Mouse (Mus musculus) midbrain, embryonic 12.5 days (tissue): ENCODE data around the gene Tmeff1. TPM values are rescaled to one million over a fixed set of nuclear protein-coding genes. Genes with fewer than 3 reads are reported as not detected.

Experiments
- ATAC-seq: fragments of 200-750 bp; cut with Nextera tagmentation; 2 replicates; pipeline ENCODE4 v1.8.0; 2017; ENCODE audit warnings: low read depth, moderate TSS enrichment, moderate library complexity; ENCODE audit not compliant: low FRiP score
- H3K27ac ChIP-seq: fragments of 300-500 bp; sonication (generic); replicated peaks from 2 replicates; pipeline ENCODE4 v1.5.1; 2016; ENCODE audit warnings: mild to moderate bottlenecking
- H3K27me3 ChIP-seq: fragments of 300-500 bp; sonication (generic); 2 replicates; pipeline ENCODE4 v1.6.1; 2016; ENCODE audit warnings: mild to moderate bottlenecking
- H3K36me3 ChIP-seq: fragments of 300-500 bp; sonication (generic); 2 replicates; pipeline ENCODE4 v1.6.1; 2016
- H3K4me1 ChIP-seq: fragments of 300-500 bp; sonication (generic); 2 replicates; pipeline ENCODE4 v1.6.1; 2016
- H3K4me2 ChIP-seq: fragments of 300-500 bp; sonication (generic); replicated peaks from 2 replicates; pipeline ENCODE4 v1.6.1; 2016; ENCODE audit warnings: mild to moderate bottlenecking, moderate library complexity
- H3K4me3 ChIP-seq: fragments of 300-500 bp; sonication (generic); 2 replicates; pipeline ENCODE4 v1.5.1; 2016; ENCODE audit warnings: mild to moderate bottlenecking
- H3K9ac ChIP-seq: fragments of 300-500 bp; sonication (generic); replicated peaks from 2 replicates; pipeline ENCODE4 v1.6.1; 2016; ENCODE audit warnings: mild to moderate bottlenecking, moderate library complexity
- H3K9me3 ChIP-seq: fragments of 300-500 bp; sonication (generic); 2 replicates; pipeline ENCODE4 v1.6.1; 2016; ENCODE audit warnings: mild to moderate bottlenecking
- WGBS: fragments of 180-500 bp; shearing (Covaris S2); methylation state at CpG from one replicate; pipeline ENCODE4 v1.1.7; 2016; 5-methylcytosine and 5-hydroxymethylcytosine counted together
- polyA plus RNA-seq: library from polyadenylated mRNA; unstranded; fragments of >200 nt; fragmentation: Nextera tagmentation; extraction: Ambion mirVana; gene quantifications from 2 replicates; pipeline ENCODE4 v1.2.1, GENCODE M21; 2016

Tmeff1 gene
- polyA plus RNA-seq, 1 experiment from 2014 or later, result 268 TPM

DNA sequence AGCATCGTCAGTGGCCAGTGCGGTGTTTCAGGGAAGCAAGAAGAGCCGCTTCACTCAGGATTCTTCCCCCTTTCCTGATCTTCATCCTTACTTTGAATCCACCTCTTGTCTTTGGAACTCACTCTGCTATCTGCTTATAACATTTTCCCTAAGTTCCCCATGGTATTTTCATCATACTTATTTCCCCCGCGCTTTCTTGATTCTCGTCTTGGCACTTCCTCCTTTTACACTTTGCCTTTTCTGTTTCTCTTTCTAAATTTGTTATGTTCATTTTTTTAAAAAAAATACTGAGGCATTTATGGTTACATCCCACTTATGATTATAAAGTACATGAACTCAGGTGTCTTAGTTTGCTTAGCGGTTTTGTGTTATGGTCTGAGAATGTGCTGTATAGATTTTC, 7.9 kb downstream of the Tmeff1 start:
- ATAC-seq, result no peak
- WGBS, result 93% methylated on average over 7 of the region's 7 CpGs
- no peak overlapping the region for H3K4me3 ChIP-seq
- no peak overlapping the region for H3K27ac ChIP-seq
- H3K9ac ChIP-seq, result no peak overlapping the region
- H3K4me2 ChIP-seq, result no peak overlapping the region
- H3K27me3 ChIP-seq, result no peaks in the 10 kb centered on the region
- H3K36me3 ChIP-seq, result peaks cover 8% of the 10 kb centered on the region
- peaks cover 11% of the 10 kb centered on the region for H3K4me1 ChIP-seq
- H3K9me3 ChIP-seq, result no peaks in the 10 kb centered on the region

DNA sequence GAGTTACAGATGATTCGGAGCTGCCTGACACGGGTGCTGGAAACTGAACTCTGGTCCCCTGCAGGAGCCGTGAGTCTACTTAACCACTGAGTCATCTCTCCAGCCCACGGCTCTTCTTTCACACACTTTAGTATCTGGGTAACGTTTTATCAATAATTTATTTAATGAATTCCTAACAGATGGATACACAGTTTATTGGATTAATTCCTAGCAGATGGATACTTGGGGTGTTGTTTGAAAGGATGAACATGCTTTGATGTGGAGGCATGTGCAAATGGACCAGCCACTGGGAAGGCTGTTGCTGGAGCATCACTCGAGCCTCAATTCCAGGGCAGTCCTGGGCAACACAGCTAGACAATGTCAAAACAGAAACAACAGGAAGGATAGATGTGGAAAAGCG, 11.1 kb downstream of the Tmeff1 start:
- Histone ChIP-seq H3K36me3 (peaks cover 3% of the 10 kb centered on the region), H3K4me2 (no peak overlapping the region), H3K9ac (no peak overlapping the region), H3K9me3 (no peaks in the 10 kb centered on the region), H3K4me1 (peaks cover 4% of the 10 kb centered on the region; the same call in 1 of the 2 replicates), H3K27me3 (no peaks in the 10 kb centered on the region), H3K27ac (no peak overlapping the region), H3K4me3 (no peak overlapping the region)
- ATAC-seq, result no peak
- 92% methylated on average over 7 of the region's 7 CpGs for WGBS

DNA sequence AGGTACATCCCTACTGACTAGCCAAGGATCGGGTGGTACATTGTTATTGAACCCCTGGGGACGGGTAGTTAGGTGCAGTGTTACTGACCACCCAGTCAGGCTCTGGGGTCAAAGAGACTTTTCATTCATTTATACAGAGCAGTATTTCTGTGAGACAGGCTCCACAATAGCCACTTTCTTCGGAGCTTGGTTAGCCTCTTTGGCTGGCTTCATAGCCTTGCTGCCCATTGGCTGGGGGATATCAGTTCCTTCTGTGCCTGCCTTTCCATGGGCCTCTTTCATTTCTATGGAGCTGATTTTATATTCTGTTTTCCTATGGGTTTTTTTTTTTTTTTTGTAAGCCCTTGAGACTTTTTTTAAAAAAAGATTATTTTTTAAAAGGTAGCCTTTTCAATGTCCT, 20.7 kb downstream of the Tmeff1 start:
- Histone ChIP-seq H3K27me3 (no peaks in the 10 kb centered on the region), H3K4me1 (peaks cover 6% of the 10 kb centered on the region; the same call in 1 of the 2 replicates), H3K9me3 (no peaks in the 10 kb centered on the region), H3K9ac (no peak overlapping the region), H3K36me3 (peaks cover 35% of the 10 kb centered on the region), H3K27ac (no peak overlapping the region), H3K4me2 (no peak overlapping the region), H3K4me3 (no peak overlapping the region)
- 59% methylated on average over 3 of the region's 3 CpGs for WGBS
- no peak for ATAC-seq

DNA sequence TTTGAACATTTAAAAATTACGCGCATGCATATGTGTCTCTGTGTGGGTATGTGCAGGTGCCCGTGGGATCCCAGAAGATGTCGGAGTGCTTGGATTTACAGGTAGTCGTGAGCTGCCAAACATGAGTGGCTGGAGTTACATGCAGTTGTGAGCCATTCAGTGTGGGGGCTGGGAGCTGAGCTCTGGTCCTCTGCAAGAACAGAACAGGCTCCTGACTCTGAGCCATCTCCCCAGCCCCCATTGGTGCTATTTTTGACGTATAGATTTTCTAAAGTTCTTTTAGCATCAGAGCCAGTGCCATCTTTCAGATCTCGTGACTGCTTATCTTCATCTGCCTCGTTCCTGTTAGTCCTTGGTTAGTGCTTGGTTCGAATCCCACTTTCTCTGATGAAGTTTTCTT, 24.5 kb downstream of the Tmeff1 start:
- Histone ChIP-seq H3K36me3 (peaks cover 43% of the 10 kb centered on the region), H3K4me1 (peaks cover 6% of the 10 kb centered on the region; the same call in 1 of the 2 replicates), H3K4me3 (no peak overlapping the region), H3K27me3 (no peaks in the 10 kb centered on the region), H3K27ac (no peak overlapping the region), H3K4me2 (no peak overlapping the region), H3K9me3 (no peaks in the 10 kb centered on the region), H3K9ac (no peak overlapping the region)
- WGBS, result 93% methylated on average over 9 of the region's 9 CpGs
- ATAC-seq, result no peak

DNA sequence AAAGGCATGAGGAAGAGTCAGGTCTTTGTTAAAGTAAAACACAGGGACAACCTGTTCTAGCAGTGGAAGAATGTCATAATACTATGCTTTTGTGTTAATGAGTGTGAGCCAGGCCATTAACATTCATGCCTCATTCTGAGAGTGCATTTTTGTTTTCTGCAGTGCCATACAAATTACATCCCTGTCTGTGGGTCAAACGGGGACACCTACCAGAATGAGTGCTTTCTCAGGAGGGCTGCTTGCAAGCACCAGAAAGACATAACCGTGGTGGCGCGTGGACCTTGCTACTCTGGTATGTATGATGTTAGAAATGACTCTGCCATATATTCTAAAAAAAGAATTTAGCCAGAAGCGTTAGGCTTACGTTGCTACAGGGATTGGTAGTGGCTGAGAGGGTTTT, 25.3 kb downstream of the Tmeff1 start:
- Histone ChIP-seq H3K4me2 (no peak overlapping the region), H3K27ac (no peak overlapping the region), H3K4me1 (peaks cover 4% of the 10 kb centered on the region; the same call in 1 of the 2 replicates), H3K9me3 (no peaks in the 10 kb centered on the region), H3K27me3 (no peaks in the 10 kb centered on the region), H3K36me3 (peaks cover 40% of the 10 kb centered on the region), H3K9ac (no peak overlapping the region), H3K4me3 (no peak overlapping the region)
- WGBS, result 89% methylated on average over 6 of the region's 6 CpGs
- ATAC-seq, result no peak

DNA sequence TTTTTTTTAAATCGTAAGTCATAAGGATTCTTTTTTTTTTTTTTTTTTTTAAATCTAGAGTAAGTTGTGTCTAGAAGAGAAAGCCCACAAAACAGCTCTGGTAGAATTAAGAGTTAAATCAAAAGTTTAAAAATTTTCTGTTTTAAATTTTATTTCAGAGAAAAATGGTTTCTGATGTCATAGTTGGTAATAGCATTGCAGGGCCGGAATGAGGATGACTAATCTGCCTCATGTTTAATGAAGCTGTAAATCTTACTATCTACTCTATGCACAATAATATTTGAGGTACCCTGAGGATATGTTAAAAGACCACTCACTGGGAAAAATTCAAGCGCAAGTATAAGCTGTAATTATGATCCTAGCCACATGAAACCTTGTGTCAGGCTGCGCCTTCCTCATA, 30.5 kb downstream of the Tmeff1 start:
- H3K27me3 ChIP-seq, result no peaks in the 10 kb centered on the region
- H3K9ac ChIP-seq, result no peak overlapping the region
- WGBS, result 92% methylated on average over 4 of the region's 4 CpGs
- H3K36me3 ChIP-seq, result peaks cover 51% of the 10 kb centered on the region
- no peak overlapping the region for H3K27ac ChIP-seq
- no peaks in the 10 kb centered on the region for H3K9me3 ChIP-seq
- ATAC-seq, result no peak
- H3K4me3 ChIP-seq, result no peak overlapping the region
- H3K4me2 ChIP-seq, result no peak overlapping the region
- no peaks in the 10 kb centered on the region for H3K4me1 ChIP-seq

DNA sequence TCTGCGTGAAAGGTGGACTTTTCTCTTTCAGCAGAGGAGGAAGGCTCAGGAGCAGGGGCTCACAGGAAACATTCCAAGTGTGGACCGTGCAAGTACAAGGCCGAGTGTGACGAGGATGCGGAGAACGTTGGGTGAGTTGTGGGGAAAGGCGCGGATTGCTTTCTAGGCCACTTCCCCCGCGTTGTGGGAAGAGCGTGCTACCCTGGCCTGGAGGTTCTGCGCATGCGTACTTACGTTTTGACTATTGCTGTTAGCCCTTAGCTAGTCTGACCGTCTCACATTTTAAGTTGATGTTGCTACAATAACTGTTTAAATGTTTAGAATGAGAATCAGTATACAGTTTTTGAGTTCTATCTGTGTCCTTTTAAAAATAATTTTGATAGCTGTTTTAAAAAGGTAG, 32.2 kb downstream of the Tmeff1 start:
- H3K27me3 ChIP-seq, result no peaks in the 10 kb centered on the region
- H3K36me3 ChIP-seq, result peaks cover 55% of the 10 kb centered on the region
- H3K9ac ChIP-seq, result no peak overlapping the region
- no peak overlapping the region for H3K4me3 ChIP-seq
- H3K9me3 ChIP-seq, result no peaks in the 10 kb centered on the region
- 96% methylated on average over 15 of the region's 15 CpGs for WGBS
- H3K4me2 ChIP-seq, result no peak overlapping the region
- ATAC-seq, result no peak
- no peaks in the 10 kb centered on the region for H3K4me1 ChIP-seq
- H3K27ac ChIP-seq, result no peak overlapping the region

DNA sequence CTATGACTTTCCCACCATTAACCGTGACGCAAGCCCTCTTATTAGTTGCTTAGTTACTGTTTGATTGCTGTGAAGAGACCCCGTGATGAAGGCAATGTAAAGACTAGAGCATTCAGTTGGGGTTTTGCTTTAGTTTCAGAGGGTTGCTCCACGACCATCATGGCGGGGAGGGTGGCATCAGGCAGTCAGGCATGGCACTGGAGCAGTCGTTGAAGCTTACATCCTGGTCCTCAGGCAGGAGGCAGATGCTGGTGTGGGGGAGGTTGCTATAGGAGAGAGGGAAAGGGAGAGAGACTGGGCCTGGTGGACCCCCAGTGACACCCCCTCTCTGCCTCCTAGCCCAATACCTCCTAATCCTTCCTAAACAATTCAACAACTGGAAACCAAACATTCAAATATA, 35.1 kb downstream of the Tmeff1 start:
- H3K9me3 ChIP-seq, result no peaks in the 10 kb centered on the region
- no peak overlapping the region for H3K9ac ChIP-seq
- peaks cover 75% of the 10 kb centered on the region for H3K36me3 ChIP-seq
- no peak overlapping the region for H3K4me2 ChIP-seq
- H3K27me3 ChIP-seq, result no peaks in the 10 kb centered on the region
- no peak overlapping the region for H3K27ac ChIP-seq
- no peak overlapping the region for H3K4me3 ChIP-seq
- ATAC-seq, result no peak
- H3K4me1 ChIP-seq, result no peaks in the 10 kb centered on the region
- WGBS, result 88% methylated on average over 6 of the region's 6 CpGs

DNA sequence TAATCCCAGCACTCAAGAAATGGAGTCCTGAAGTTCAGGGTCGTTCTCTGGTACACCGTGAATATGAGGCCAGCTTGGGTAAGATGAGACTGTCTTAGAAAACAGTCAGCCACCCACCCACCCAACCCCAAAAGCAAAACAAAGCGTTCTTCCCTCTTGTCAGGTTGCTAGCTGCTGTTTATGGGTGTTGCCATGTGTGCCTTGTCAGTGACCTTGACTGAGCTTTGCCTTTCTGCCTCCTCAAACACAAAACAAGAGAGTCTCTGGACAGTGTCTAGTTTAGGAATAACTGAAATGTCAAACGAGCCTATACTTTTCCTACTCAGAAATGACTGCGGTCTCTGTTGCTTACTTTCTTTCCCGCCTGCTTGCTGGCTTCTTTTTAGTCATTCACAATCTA, 37.3 kb downstream of the Tmeff1 start:
- H3K27ac ChIP-seq, result no peak overlapping the region
- no peak overlapping the region for H3K4me3 ChIP-seq
- H3K36me3 ChIP-seq, result peaks cover 72% of the 10 kb centered on the region
- H3K4me1 ChIP-seq, result no peaks in the 10 kb centered on the region
- H3K9ac ChIP-seq, result no peak overlapping the region
- no peaks in the 10 kb centered on the region for H3K27me3 ChIP-seq
- no peak for ATAC-seq
- H3K9me3 ChIP-seq, result no peaks in the 10 kb centered on the region
- whole genome bisulfite sequencing, result 92% methylated on average over 6 of the region's 6 CpGs
- H3K4me2 ChIP-seq, result no peak overlapping the region

DNA sequence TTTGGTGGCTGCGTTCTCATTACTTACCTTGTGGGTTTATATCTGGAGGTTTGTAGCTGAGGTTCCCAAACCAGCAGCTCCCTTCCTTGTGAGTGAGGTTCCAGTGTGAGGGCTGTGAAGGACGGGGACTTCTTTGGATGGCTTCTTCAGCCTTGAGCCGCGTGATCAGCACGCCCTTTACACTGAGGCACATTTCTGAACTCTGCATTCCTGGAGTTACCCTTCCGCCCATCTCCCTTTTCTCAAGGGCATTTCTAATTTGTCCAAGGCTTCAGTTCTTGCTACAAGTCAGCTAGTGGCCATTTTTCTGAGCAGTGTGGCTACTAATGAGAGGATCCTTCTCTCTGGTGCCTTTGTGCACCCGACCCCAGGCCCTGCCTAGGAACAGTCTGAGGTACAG, 38.0 kb downstream of the Tmeff1 start:
- peaks cover 73% of the 10 kb centered on the region for H3K36me3 ChIP-seq
- no peak overlapping the region for H3K4me3 ChIP-seq
- no peaks in the 10 kb centered on the region for H3K27me3 ChIP-seq
- H3K9ac ChIP-seq, result no peak overlapping the region
- H3K27ac ChIP-seq, result no peak overlapping the region
- WGBS, result 92% methylated on average over 7 of the region's 7 CpGs
- no peaks in the 10 kb centered on the region for H3K9me3 ChIP-seq
- H3K4me1 ChIP-seq, result no peaks in the 10 kb centered on the region
- no peak overlapping the region for H3K4me2 ChIP-seq
- ATAC-seq, result no peak

DNA sequence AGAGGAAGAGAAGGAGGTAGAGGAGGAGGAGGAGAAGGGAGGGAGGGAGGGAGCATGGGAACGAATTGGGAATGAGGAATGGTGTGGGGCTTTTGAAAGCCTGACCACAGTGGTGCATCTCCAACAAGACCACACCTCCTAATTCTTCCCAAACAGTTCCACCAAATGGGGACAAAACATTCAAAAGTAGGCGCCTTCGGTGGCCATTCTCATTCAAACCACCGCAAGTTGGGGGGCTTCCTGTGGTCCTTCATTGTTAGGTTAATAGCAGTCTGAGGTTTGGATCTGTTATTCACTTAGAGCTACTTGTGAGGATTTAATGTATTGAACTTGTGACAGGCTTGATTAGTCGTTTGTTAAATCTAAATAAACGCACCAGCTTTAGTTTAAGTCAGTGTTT, 40.0 kb downstream of the Tmeff1 start:
- Histone ChIP-seq H3K9ac (no peak overlapping the region), H3K4me2 (no peak overlapping the region), H3K27me3 (no peaks in the 10 kb centered on the region), H3K4me1 (no peaks in the 10 kb centered on the region), H3K4me3 (no peak overlapping the region), H3K27ac (no peak overlapping the region), H3K36me3 (peaks cover 78% of the 10 kb centered on the region), H3K9me3 (no peaks in the 10 kb centered on the region)
- no peak for ATAC-seq
- 73% methylated on average over 6 of the region's 6 CpGs for WGBS

DNA sequence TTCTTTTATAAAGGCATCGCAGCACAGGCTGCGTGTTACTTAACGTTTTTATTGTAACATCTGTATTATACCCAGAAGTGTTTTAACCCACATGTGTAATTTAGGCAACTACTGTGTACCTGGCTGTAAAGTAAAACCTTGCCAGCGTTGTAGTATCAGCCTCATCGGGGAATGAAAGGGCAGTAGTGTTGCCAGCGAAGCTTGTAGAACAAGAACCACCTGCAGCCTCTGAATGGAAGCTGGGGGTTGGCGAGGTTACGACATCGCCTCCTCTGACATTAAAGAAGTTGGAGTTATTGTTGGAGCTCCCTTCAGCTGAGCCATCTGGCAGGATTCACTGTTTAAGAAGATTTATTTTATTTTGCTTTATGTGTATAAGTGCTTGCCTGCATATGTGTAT, 40.9 kb downstream of the Tmeff1 start:
- Histone ChIP-seq H3K9ac (no peak overlapping the region), H3K27me3 (no peaks in the 10 kb centered on the region), H3K36me3 (peaks cover 81% of the 10 kb centered on the region), H3K4me2 (no peak overlapping the region), H3K4me1 (no peaks in the 10 kb centered on the region), H3K27ac (no peak overlapping the region), H3K4me3 (no peak overlapping the region), H3K9me3 (no peaks in the 10 kb centered on the region)
- WGBS, result 92% methylated on average over 9 of the region's 9 CpGs
- no peak for ATAC-seq

DNA sequence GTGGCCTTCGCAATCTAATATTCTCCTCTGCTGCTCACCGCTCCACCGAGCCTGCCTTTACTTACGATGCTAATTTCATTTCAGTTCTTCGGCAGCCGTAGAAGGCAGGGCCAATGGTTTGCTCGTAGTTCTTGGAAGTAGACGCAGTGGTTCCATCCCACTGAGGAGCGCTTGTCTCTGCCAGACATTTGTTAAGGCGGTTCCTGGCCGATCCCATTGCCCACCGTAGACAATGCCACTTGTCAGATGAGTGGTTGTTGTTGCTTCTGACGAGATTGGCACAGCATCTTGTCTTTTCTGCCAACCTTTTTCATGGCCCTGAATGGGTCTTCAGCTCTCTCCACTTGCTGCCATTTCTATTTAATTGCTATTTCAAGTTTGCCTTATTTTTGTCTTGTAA, 44.5 kb downstream of the Tmeff1 start:
- H3K4me2 ChIP-seq, result no peak overlapping the region
- 97% methylated on average over 13 of the region's 13 CpGs for WGBS
- peaks cover 55% of the 10 kb centered on the region for H3K36me3 ChIP-seq
- ATAC-seq, result no peak
- no peaks in the 10 kb centered on the region for H3K4me1 ChIP-seq
- no peaks in the 10 kb centered on the region for H3K27me3 ChIP-seq
- H3K9me3 ChIP-seq, result no peaks in the 10 kb centered on the region
- no peak overlapping the region for H3K9ac ChIP-seq
- no peak overlapping the region for H3K27ac ChIP-seq
- H3K4me3 ChIP-seq, result no peak overlapping the region
